Mouse (Mus musculus) CD4-positive, CD25-positive, alpha-beta regulatory T cell (primary cell): ENCODE data around the gene Gm20388. TPM values are rescaled to one million over a fixed set of nuclear protein-coding genes. Genes with fewer than 3 reads are reported as not detected.

Experiments
- polyA plus RNA-seq: library from polyadenylated mRNA; unstranded; fragments of 100-300 nt; shearing (Covaris generic); gene quantifications from one replicate; pipeline ENCODE4 v1.2.1, GENCODE M21; 2017

Gene Gm20388
- polyA plus RNA-seq, 1 experiment from 2014 or later = not detected

DNA sequence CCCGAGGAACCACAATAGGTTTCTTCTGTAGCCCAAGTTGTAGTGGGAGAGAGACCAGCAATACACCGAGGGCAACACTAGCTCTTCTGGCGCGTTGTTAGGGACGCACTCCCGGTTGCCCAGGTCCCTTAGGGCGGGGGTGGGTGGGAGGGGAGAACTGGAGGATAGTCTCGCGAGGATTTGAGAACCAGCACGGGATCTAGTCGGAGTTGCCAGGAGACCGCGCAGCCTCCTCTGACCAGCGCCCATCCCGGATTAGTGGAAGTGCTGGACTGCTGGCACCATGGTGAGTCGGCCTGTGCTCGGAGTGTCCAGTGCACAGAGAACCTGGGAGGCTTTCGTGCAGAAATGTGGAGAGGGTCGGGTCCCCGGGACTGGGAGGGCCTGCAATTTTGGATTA, 3608.0 kb downstream of the Gm20388 start, which contains the start of gene Gas8:
Gene Gas8 (plus strand): TSS at position 168 of the 400 bp plus-strand sequence.

DNA sequence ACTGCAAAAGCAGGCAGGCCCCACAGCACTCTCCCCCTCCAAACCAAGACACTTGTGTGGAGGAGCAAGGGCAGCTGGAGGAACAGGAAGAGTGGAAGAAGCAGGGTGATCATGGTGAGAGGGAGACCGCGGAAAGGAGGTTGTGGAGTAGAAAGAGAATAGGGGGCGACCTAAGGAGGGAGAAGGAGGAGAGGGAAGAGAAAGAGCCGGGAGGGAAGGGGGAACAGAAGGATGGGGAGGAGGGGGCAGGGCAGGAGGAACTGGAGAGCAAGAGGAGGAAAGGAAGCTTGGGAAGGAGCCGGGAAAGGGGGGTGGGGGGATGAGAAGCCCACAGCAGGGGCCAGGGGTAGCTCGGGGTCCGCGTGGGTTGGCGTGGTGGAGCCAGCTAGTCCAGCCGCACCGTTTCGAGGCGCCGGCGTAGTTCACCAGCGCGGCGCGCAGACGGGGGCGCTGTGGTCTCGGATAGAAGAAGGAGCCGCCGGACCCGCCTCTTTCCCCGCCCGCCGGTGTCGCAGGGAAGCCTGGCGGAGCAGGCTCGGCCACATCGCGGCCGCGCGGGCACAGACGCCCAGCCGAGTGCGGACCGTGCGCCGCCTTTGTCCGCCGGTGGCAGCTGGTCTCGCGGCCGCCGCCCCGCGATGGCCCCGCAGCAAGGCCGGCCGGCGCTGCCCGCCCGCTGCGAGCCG, 3742.8 kb downstream of the Gm20388 start, which contains the start of gene Rhou:
Gene Rhou (plus strand): TSS at position 622 of the 686 bp plus-strand sequence.

DNA sequence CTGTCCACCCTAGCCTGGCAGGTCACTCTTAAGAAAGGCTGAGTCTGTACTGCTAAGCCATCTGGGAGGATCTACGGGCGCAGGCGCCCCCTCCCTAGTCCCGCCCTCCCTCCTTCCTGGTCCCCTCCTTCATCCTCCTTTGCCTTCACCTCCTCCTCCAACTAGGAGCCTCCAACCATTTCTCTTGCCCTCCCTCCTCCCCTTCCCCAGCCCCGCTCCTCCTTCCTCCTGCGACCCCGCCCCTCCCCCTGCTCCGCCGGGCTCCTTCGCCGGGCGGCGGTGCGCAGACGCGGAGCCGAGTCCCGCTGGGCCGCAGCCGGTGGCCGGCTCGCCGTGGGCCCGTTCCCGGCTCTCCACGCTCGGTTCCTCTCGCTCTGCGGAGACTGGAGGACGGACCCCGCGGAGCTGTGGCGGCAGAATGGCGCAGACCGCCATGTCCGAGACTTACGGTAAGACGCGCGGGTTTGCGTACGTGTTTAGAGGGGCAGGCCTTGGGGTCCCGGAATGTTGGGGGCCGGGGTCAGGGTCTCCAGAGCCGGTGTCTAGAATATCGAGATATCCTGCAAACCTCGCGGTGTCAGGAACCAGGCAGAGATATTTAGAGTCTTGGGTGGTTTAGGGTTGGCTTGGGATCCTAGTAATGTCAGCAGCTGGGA, 3895.2 kb downstream of the Gm20388 start, which contains the start of gene Rab4a:
Gene Rab4a (plus strand): TSS at position 268 of the 656 bp plus-strand sequence.

DNA sequence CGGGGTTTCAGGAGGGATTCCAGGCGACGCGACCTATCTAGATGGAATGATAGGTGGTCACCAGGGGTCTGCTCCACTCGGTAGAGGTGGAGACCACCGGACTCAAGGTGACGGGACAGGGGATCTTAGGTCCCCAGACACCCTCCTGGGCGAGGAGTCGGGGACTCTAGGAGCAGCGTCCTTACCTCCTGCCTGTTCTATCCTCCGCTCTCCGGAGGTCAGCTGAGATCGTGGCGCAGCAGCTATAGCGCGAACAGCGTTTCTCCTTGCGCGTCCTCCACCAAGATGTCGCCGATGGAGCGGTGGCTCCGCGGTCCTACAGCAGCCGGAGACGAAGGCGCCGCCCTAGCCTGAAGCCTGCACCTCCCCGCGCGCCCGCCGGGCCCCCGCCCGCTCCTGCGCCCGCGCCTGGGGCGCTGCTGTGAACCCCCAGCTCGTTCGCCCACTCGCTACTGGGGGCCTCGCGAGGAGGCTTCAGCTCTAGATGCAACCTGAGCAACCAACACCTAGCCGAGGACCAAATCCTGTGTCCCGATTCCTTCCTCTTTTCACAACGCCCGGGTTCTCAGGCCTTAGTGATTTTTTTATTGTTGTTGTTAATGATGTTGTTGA, 3949.1 kb downstream of the Gm20388 start, which contains the start of gene Ccsap:
Gene Ccsap (minus strand): TSS at position 562 of the 612 bp plus-strand sequence.

DNA sequence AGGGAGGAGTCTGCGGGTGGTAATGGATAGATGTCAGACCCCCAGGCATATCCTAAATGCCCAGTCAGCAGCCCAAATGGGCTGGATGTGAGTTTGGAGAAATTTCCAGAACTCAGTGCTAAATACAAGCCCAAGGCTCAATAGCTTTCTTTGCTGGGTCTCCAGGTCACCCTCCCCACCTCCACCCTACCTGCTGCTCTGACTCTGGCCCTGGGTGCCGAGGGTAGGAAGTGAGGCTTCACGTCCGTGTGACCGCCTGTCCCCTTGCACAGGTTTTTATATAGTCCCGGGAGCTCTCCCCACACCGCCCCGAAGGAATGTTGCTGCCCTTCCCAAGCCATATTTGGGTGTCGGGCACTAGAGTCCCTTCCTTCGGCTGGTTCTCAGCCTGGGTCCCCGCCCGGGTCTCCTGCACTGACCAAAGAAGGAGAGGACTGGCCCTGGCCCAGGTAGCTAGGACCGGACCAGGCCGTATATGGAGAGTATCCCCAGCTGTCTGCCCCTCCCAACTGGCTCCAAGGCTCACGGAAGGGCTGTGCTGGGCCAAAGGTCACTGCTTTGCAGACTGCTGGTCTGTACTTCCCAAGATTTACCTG, 3984.0 kb downstream of the Gm20388 start, which contains the start of gene Acta1:
Gene Acta1 (minus strand): TSS at position 250 of the 596 bp plus-strand sequence.

DNA sequence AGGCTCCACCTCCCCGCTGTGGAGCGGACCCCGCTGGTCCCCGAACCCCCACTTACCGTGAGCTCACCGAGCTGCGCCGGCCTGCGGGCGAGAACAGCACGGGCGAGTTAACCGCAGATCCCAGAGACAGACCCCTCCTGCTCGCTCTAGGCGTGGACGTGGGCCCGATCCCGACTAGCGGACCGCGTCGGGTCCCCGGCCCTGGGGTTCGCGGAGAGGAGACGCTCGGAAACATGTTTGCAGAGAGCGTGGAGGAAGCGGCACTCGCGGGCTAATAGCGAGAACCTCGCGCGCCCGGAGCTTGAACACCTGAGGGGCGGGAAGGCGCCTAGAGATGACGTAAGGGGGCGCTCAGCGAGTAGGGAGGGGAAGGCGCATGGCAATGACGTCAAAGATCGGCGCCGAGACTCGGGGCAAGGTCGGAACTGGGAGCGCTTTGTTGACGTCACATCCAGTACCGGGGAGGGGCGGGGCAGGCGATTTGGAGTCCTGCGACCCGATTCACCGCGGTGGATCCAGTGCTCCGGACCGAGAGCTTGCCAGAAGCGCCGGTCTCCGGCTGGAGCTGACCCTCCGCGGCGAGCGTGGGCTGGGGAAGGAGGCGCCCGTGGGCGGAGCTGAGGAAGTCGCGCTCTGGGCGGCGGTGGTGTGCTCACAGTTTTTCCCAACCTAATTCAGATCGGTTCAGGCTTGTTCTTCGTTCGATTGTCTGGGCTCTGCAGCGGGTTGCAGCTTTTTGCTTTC, 4038.5 kb downstream of the Gm20388 start, which contains the start of gene Nup133:
Gene Nup133 (minus strand): TSS at position 324 of the 744 bp plus-strand sequence.

DNA sequence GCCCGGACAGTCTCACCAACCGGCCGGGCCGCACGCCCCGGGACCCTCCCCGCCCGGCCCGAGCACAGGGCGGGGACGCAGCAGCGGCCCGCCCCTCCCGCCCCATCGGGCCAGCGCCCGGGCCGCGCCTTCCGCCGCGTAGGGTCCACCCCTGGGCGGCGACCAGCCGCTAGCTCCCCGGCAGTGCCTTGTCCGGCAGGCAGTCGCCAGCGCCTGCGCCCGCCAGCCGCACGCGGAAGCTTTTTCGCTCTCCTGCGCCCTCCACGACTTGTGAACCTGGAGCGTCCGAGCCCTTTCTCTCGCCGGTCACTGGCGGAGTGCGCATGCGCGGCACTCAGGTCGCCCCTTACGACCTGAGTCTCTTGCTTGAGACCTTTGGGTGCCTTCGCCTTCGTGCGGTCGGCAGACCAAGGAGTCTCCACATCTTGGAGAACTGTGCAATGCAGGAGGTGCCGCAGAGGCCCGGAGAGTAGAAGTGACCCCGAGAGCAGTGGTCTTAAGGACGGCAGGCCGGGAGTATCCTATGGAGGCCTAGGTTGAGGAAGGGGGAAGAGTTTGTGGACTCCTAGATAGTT, 4072.3 kb downstream of the Gm20388 start, which contains the start of gene Abcb10:
Gene Abcb10 (minus strand): TSS at position 297 of the 575 bp plus-strand sequence.

DNA sequence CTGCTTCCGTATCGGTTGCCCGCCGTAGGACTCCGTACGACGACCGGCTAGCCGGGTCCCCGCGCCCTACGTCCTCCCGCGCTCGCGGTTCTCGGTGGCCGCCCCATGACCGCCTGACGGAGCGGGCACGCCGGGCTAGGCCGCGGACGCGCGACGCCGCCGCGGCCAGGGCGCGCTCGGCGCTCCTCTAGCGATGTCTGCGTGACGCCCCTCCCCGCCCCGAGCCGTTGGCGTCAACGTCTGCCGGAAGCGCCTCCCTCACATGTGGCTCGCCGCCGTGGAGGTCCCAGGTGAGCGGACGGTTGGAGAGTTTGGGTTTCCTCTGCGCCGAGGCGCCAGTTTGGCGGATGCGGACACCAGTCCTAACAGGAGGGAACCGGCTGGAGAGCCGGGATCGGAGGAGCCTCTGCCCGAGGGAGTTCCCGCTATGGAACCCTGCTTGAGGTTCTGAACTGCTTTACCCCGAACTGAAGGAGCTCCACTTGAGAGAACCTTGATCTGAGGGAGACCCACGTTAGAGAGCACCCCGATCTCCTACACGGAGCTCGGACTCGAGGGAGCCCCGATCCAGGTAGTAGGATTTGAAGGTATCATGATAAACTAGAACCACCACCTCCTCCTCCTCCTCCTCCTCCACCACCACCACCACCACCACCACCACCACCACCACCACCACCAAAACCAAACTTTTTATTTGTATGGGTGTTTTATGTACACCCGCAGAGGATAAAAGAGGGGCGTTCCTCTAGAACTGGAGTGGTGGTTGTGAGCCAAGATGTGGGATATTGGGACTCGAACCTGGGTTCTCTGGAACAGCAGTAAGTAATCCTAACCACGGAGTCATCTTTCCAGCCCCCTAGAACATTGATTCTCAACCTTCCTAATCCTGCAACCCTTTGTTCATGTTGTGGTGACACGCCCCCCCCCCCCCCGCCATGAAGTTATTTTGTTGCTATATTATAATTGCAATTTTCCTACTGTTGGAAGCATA, 4110.9 kb downstream of the Gm20388 start, which contains the start of the genes Taf5l and Urb2:
Gene Taf5l (minus strand): TSS at position 161 of the 991 bp plus-strand sequence.
Gene Urb2 (plus strand): TSS at position 272 of the 991 bp plus-strand sequence.

DNA sequence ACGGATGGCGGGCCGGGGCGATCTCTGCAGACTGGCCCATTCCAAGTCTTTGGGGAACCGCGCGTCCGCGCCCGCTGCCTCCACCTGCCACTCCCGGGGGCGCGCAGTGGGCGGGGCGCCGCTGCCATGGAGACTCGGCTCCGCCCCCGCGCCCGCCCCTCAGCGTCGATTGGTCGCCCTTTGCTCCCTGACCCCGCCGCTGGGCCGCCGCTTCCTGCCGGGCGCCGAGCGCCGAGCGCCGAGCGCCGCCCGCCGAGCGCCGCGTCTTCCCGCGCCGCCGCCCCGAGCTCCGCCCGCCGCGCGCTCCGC, 4320.5 kb downstream of the Gm20388 start, which contains the start of gene Galnt2:
Gene Galnt2 (plus strand): TSS at position 216 of the 309 bp plus-strand sequence.

Other genes starting within 250 kb of the Gm20388 start
- gene Wfdc1, start 244.5 kb upstream of the Gm20388 start, polyA plus RNA-seq = not detected
- not detected for gene Atp2c2, start 210.8 kb upstream of the Gm20388 start, polyA plus RNA-seq
- gene Tldc1, start 132.4 kb upstream of the Gm20388 start, polyA plus RNA-seq = 11.0 TPM
- gene Cotl1, start 70.3 kb upstream of the Gm20388 start, polyA plus RNA-seq = 400 TPM
- gene Klhl36, start 48.6 kb upstream of the Gm20388 start, polyA plus RNA-seq = 26.5 TPM
- gene Usp10, start 481 bp upstream of the Gm20388 start, polyA plus RNA-seq = 96.0 TPM
- gene Crispld2, start 81.6 kb downstream of the Gm20388 start, polyA plus RNA-seq = 0.30 TPM
- 59.2 TPM for gene Zdhhc7, start 190.6 kb downstream of the Gm20388 start, polyA plus RNA-seq
- gene 6430548M08Rik, start 203.3 kb downstream of the Gm20388 start, polyA plus RNA-seq = 0.66 TPM